Mouse (Mus musculus): ENCODE data around the gene Itga3. TPM values are rescaled to one million over a fixed set of nuclear protein-coding genes. Genes with fewer than 3 reads are reported as not detected.

The Itga3 gene
- polyA plus RNA-seq (2016; fragmentation: Nextera tagmentation; extraction: Ambion mirVana) = 11.8 and 12.1 TPM in 2 replicates

- Histone ChIP-seq H3K4me1 (replicated peaks) (peaks cover 72% of the 10 kb centered on the region), H3K36me3 (no peaks in the 10 kb centered on the region), H3K27me3 (replicated peaks) (peaks cover 10% of the 10 kb centered on the region), H3K4me3 (peak within 1 kb of the TSS; percentile 78), H3K9me3 (replicated peaks) (no peaks in the 10 kb centered on the region), H3K4me2 (peak within 1 kb of the TSS; percentile 87), H3K27ac (ENCODE audit: poor library complexity, severe bottlenecking) (peak within 1 kb of the TSS; percentile 75), H3K9ac (peak within 1 kb of the TSS; percentile 87)
- WGBS = under 1% methylated on average over 50 of the region's 51 CpGs
- peak; percentile 54 for ATAC-seq (ENCODE audit: insufficient number of reproducible peaks, low FRiP score)
Measured at GRCm38 (mm10) chr11:95076536-95077111, at the start of gene Itga3. Itga3 (minus strand) TSS chr11:95076801.

GRCm38 (mm10) chr11:95125366-95125948, 48.9 kb upstream of the Itga3 start:
- Histone ChIP-seq H3K4me3 (no peak overlapping the region), H3K4me2 (no peak overlapping the region), H3K4me1 (replicated peaks) (peaks cover 30% of the 10 kb centered on the region), H3K9me3 (replicated peaks) (no peaks in the 10 kb centered on the region), H3K9ac (no peak overlapping the region), H3K27me3 (replicated peaks) (peaks cover 96% of the 10 kb centered on the region), H3K36me3 (no peaks in the 10 kb centered on the region), H3K27ac (ENCODE audit: poor library complexity, severe bottlenecking) (no peak overlapping the region)
- ATAC-seq (ENCODE audit: insufficient number of reproducible peaks, low FRiP score) = no peak
- 27% methylated on average over 7 of the region's 7 CpGs for WGBS

GRCm38 (mm10) chr11:95122100-95122489, 45.5 kb upstream of the Itga3 start:
- Histone ChIP-seq H3K9ac (peak overlapping the region; percentile 29; the same call in 1 of the 2 replicates), H3K27me3 (replicated peaks) (peaks cover 98% of the 10 kb centered on the region), H3K27ac (ENCODE audit: poor library complexity, severe bottlenecking) (no peak overlapping the region), H3K4me1 (replicated peaks) (peaks cover 38% of the 10 kb centered on the region), H3K4me3 (no peak overlapping the region), H3K36me3 (no peaks in the 10 kb centered on the region), H3K9me3 (replicated peaks) (no peaks in the 10 kb centered on the region), H3K4me2 (no peak overlapping the region)
- ATAC-seq (ENCODE audit: insufficient number of reproducible peaks, low FRiP score) = no peak
- 40% methylated on average over 6 of the region's 6 CpGs for WGBS

DNA sequence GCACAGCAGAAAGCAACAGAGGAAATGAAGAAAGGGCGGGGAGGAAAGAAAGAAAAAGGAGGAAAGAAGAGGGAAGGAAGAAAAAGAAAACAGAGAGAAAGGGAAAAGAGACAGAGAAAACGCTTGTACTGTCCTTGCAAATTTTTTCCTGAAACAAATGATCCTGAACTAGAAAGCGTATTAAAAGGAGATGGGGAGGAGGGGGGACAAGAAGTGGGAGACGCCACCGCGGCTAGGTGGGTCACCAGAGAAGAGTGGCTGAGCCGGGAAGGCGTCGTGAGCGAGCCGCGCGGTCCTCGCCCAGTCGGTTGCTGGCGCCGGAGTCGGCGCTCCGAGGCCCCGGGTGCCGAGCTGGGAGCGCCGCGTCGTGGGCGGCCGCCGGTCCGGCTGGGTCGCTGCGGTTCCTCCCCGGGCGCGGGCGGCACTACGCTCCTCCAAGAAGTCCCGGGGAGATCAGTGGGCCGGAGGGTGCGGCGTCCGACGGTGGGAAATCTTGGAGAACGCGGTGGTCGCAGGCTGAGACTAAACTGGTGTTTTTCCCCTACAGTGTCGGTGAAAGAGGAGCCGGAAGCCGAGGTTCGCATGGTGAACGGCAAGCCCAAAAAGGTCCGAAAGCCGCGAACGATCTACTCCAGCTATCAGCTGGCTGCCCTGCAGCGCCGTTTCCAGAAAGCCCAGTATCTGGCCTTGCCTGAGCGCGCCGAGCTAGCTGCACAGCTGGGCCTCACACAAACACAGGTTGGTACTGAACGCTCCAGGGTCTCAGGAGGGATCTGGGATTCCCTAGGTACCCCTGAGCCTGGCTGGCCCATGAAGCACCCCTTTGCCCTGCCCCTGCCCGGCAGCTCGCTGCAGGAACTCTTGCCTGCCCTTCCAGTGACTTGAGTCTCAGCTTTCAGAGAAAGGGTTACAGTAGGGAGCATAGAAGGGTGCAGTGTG, 44.8 kb upstream of the Itga3 start:
- H3K4me2 ChIP-seq = peak overlapping the region; percentile 85
- peaks cover 33% of the 10 kb centered on the region for H3K4me1 ChIP-seq (replicated peaks)
- H3K9ac ChIP-seq = peak overlapping the region; percentile 64
- no peak overlapping the region for H3K27ac ChIP-seq (ENCODE audit: poor library complexity, severe bottlenecking)
- H3K4me3 ChIP-seq = peak overlapping the region; percentile 51
- no peak for ATAC-seq (ENCODE audit: insufficient number of reproducible peaks, low FRiP score)
- H3K27me3 ChIP-seq (replicated peaks) = peaks cover 92% of the 10 kb centered on the region
- WGBS = under 1% methylated on average over 62 of the region's 63 CpGs
- H3K9me3 ChIP-seq (replicated peaks) = no peaks in the 10 kb centered on the region
- H3K36me3 ChIP-seq = no peaks in the 10 kb centered on the region

GRCm38 (mm10) chr11:95120633-95121020, 44.0 kb upstream of the Itga3 start:
- Histone ChIP-seq H3K4me1 (replicated peaks) (peaks cover 28% of the 10 kb centered on the region), H3K9me3 (replicated peaks) (no peaks in the 10 kb centered on the region), H3K36me3 (no peaks in the 10 kb centered on the region), H3K4me2 (peak overlapping the region; percentile 85), H3K27me3 (replicated peaks) (peaks cover 84% of the 10 kb centered on the region), H3K9ac (no peak overlapping the region), H3K27ac (ENCODE audit: poor library complexity, severe bottlenecking) (no peak overlapping the region), H3K4me3 (peak overlapping the region; percentile 51)
- under 1% methylated on average over 21 of the region's 21 CpGs for WGBS
- ATAC-seq (ENCODE audit: insufficient number of reproducible peaks, low FRiP score) = no peak

DNA sequence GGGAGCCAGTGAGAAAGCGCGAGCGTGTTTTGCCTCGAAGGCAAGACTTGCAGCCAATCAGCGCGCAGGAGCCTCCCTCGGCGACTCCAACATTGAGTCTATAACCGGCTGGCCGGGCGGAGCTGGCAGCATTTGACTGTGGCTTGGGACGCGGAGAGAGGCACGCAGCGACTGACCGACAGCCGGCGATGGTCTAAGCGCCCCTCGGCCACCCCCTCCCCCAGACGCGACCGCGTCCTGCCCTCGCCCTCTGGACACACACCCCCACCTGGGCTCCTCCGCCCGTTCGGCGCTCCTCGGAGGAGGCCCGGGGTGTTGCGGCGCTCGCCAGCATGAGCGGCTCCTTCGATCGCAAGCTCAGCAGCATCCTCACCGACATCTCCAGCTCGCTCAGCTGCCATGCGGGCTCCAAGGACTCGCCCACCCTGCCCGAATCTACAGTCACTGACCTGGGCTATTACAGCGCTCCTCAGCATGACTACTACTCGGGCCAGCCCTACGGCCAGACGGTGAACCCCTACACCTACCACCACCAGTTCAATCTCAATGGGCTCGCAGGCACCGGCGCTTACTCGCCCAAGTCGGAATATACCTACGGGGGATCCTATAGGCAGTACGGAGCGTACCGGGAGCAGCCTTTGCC, 43.5 kb upstream of the Itga3 start, which contains the start of gene Dlx3:
Dlx3 (plus strand) TSS at position 130 of the 643 bp plus-strand sequence.
- H3K4me2 ChIP-seq = peak within 1 kb of the TSS; percentile 85
- H3K9me3 ChIP-seq (replicated peaks) = no peaks in the 10 kb centered on the region
- WGBS = under 1% methylated on average over 55 of the region's 55 CpGs
- no peaks in the 10 kb centered on the region for H3K36me3 ChIP-seq
- H3K27ac ChIP-seq (ENCODE audit: poor library complexity, severe bottlenecking) = no peak within 1 kb of the TSS
- ATAC-seq (ENCODE audit: insufficient number of reproducible peaks, low FRiP score) = 0 out of 2 replicates have a peak, but pooled peaks have one; percentile 22
- H3K4me3 ChIP-seq = peak within 1 kb of the TSS; percentile 51
- H3K27me3 ChIP-seq (replicated peaks) = peaks cover 78% of the 10 kb centered on the region
- H3K9ac ChIP-seq = peak within 1 kb of the TSS; percentile 48
- peaks cover 23% of the 10 kb centered on the region for H3K4me1 ChIP-seq (replicated peaks)

DNA sequence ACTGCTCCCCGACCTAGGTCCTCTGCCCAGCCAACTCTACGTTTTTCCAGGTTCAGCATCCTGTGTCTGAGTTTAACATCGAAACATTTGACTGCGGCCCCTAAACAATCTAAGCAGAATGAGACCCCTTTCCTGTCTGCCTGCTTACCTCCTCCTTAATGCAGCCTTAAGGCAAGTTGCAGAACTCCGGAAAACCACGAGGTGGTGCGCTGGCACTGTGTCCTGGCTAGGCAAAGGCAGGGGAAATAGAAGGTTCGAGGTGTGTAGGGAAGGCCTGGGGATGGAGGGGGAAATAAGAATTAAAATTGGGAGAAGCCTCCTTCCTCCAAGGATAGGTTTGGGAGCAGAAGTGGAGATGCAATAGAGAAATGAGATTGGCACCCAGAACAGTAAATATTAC, 41.9 kb upstream of the Itga3 start:
- Histone ChIP-seq H3K4me1 (replicated peaks) (peaks cover 23% of the 10 kb centered on the region), H3K9ac (no peak overlapping the region), H3K9me3 (replicated peaks) (0 out of 2 replicates have a peak, but pooled peaks cover 2% of the 10 kb centered on the region), H3K4me2 (no peak overlapping the region), H3K27me3 (replicated peaks) (peaks cover 70% of the 10 kb centered on the region), H3K36me3 (no peaks in the 10 kb centered on the region), H3K27ac (ENCODE audit: poor library complexity, severe bottlenecking) (no peak overlapping the region), H3K4me3 (no peak overlapping the region)
- no peak for ATAC-seq (ENCODE audit: insufficient number of reproducible peaks, low FRiP score)
- WGBS = 5% methylated on average over 8 of the region's 8 CpGs

DNA sequence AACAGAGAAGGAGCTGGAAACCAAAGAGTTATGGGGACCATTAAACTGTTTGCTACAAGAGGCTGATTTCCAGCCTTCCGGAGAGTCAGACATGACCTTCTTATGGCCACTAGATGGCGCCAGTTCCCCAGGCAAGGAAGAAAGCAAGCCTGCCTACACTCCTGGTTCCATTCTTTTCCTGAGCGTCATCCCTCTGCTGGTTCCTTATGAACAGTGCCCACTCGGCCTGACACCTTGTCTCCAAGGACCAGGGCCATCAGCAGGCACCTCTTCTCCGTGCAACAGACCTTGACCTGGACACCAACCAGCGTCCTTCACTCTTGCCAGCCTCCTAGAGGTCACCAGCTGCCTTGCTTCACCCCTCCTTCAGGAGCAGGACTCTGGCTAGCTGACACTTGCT, 40.4 kb upstream of the Itga3 start:
- peaks cover 55% of the 10 kb centered on the region for H3K27me3 ChIP-seq (replicated peaks)
- no peak overlapping the region for H3K27ac ChIP-seq (ENCODE audit: poor library complexity, severe bottlenecking)
- ATAC-seq (ENCODE audit: insufficient number of reproducible peaks, low FRiP score) = no peak; the same call in 1 of the 2 replicates
- 0 out of 2 replicates have a peak, but pooled peaks cover 2% of the 10 kb centered on the region for H3K9me3 ChIP-seq (replicated peaks)
- no peaks in the 10 kb centered on the region for H3K36me3 ChIP-seq
- H3K4me1 ChIP-seq (replicated peaks) = peaks cover 23% of the 10 kb centered on the region
- WGBS = 5% methylated on average over 6 of the region's 6 CpGs
- H3K9ac ChIP-seq = no peak overlapping the region
- H3K4me2 ChIP-seq = no peak overlapping the region
- no peak overlapping the region for H3K4me3 ChIP-seq

- peaks cover 15% of the 10 kb centered on the region for H3K4me1 ChIP-seq (replicated peaks)
- H3K36me3 ChIP-seq = no peaks in the 10 kb centered on the region
- peaks cover 12% of the 10 kb centered on the region for H3K27me3 ChIP-seq (replicated peaks)
- H3K4me3 ChIP-seq = no peak overlapping the region
- H3K4me2 ChIP-seq = no peak overlapping the region
- 83% methylated on average over 7 of the region's 7 CpGs for WGBS
- no peak overlapping the region for H3K27ac ChIP-seq (ENCODE audit: poor library complexity, severe bottlenecking)
- 0 out of 2 replicates have a peak, but pooled peaks cover 2% of the 10 kb centered on the region for H3K9me3 ChIP-seq (replicated peaks)
- H3K9ac ChIP-seq = no peak overlapping the region
- ATAC-seq (ENCODE audit: insufficient number of reproducible peaks, low FRiP score) = no peak
Measured at GRCm38 (mm10) chr11:95110081-95110480, 33.5 kb upstream of the Itga3 start.

DNA sequence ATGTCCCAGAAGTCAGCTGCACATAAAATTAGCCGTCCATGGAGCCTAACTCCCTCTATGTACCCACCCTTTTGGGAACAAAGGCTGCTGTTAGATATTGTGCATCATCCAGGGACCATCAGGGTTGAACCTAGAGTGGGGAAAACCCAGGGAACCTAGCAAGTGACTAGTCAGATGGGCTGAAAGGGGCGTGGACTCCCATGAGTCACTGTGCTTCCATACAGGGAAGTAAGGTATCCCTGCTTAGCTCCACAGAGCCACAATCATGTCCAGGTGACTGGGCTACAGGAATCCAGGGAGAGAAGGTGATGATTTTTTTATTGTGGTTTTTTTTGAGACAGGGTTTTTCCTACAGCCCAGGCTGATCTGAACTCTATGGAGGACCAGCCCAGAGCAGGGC, 32.4 kb upstream of the Itga3 start:
- no peak overlapping the region for H3K27ac ChIP-seq (ENCODE audit: poor library complexity, severe bottlenecking)
- H3K4me2 ChIP-seq = no peak overlapping the region
- no peaks in the 10 kb centered on the region for H3K9me3 ChIP-seq (replicated peaks)
- H3K9ac ChIP-seq = no peak overlapping the region
- H3K36me3 ChIP-seq = no peaks in the 10 kb centered on the region
- no peak overlapping the region for H3K4me3 ChIP-seq
- ATAC-seq (ENCODE audit: insufficient number of reproducible peaks, low FRiP score) = no peak
- peaks cover 9% of the 10 kb centered on the region for H3K27me3 ChIP-seq (replicated peaks)
- H3K4me1 ChIP-seq (replicated peaks) = peaks cover 26% of the 10 kb centered on the region
- 82% methylated on average over 2 of the region's 2 CpGs for WGBS

Data from heart, embryonic 12.5 days (tissue).